Mouse (Mus musculus): ENCODE data around the gene Nin. TPM values are rescaled to one million over a fixed set of nuclear protein-coding genes. Genes with fewer than 3 reads are reported as not detected.

Nin gene
- total and polyA plus RNA-seq, 2 experiments from 2014 or later: 5.1 to 9.8 TPM

GRCm38 (mm10) chr12:70044353-70044752, 69.2 kb downstream of the Nin start:
- peaks cover 79% of the 10 kb centered on the region for H3K36me3 ChIP-seq (replicated peaks; ENCODE audit: control insufficient read depth, insufficient read depth, low read length)
- ATAC-seq (ENCODE audit: insufficient read depth, low read depth): 0 out of 2 replicates have a peak, but pooled peaks have one; percentile 41
- 67% methylated on average over 4 of the region's 4 CpGs for WGBS
- no peak overlapping the region for H3K9ac ChIP-seq (replicated peaks; ENCODE audit: low read depth, low read length)
- no peaks in the 10 kb centered on the region for H3K9me3 ChIP-seq (replicated peaks; ENCODE audit: control insufficient read depth, low read length)
- H3K4me1 ChIP-seq (ENCODE audit: control insufficient read depth, insufficient read depth): no peaks in the 10 kb centered on the region
- TF ChIP-seq EP300 (IDR thresholded peaks at IDR 0.05; ENCODE audit: low read depth) (no peak), CTCF (IDR thresholded peaks at IDR 0.05; ENCODE audit: low read depth) (no peak)
- H3K4me2 ChIP-seq (ENCODE audit: low read depth, low read length): no peak overlapping the region
- 0 out of 2 replicates have a peak overlapping the region, but pooled peaks have one; percentile 25 for H3K27ac ChIP-seq (ENCODE audit: low read depth)
- H3K4me3 ChIP-seq (ENCODE audit: low read depth, low read length): no peak overlapping the region
- DNase-seq (ENCODE audit: low spot score): no peak
- no peaks in the 10 kb centered on the region for H3K27me3 ChIP-seq (ENCODE audit: control insufficient read depth, insufficient read depth, low read length)

GRCm38 (mm10) chr12:70043421-70043820, 70.1 kb downstream of the Nin start:
- TF ChIP-seq CTCF (IDR thresholded peaks at IDR 0.05; ENCODE audit: low read depth) (no peak), EP300 (IDR thresholded peaks at IDR 0.05; ENCODE audit: low read depth) (no peak)
- H3K4me1 ChIP-seq (ENCODE audit: control insufficient read depth, insufficient read depth): no peaks in the 10 kb centered on the region
- H3K36me3 ChIP-seq (replicated peaks; ENCODE audit: control insufficient read depth, insufficient read depth, low read length): peaks cover 76% of the 10 kb centered on the region
- H3K9ac ChIP-seq (replicated peaks; ENCODE audit: low read depth, low read length): no peak overlapping the region
- no peak overlapping the region for H3K27ac ChIP-seq (ENCODE audit: low read depth)
- H3K9me3 ChIP-seq (replicated peaks; ENCODE audit: control insufficient read depth, low read length): no peaks in the 10 kb centered on the region
- DNase-seq (ENCODE audit: low spot score) (no peak), ATAC-seq (ENCODE audit: insufficient read depth, low read depth) (no peak)
- H3K4me3 ChIP-seq (ENCODE audit: low read depth, low read length): no peak overlapping the region
- 90% methylated on average over 13 of the region's 13 CpGs for whole genome bisulfite sequencing
- no peaks in the 10 kb centered on the region for H3K27me3 ChIP-seq (ENCODE audit: control insufficient read depth, insufficient read depth, low read length)
- H3K4me2 ChIP-seq (ENCODE audit: low read depth, low read length): no peak overlapping the region

- WGBS: 81% methylated on average over 6 of the region's 6 CpGs
- Histone ChIP-seq H3K27ac (ENCODE audit: low read depth) (no peak overlapping the region), H3K36me3 (replicated peaks; ENCODE audit: control insufficient read depth, insufficient read depth, low read length) (peaks cover 71% of the 10 kb centered on the region), H3K9ac (replicated peaks; ENCODE audit: low read depth, low read length) (no peak overlapping the region), H3K4me1 (ENCODE audit: control insufficient read depth, insufficient read depth) (no peaks in the 10 kb centered on the region), H3K27me3 (ENCODE audit: control insufficient read depth, insufficient read depth, low read length) (no peaks in the 10 kb centered on the region), H3K4me3 (ENCODE audit: low read depth, low read length) (no peak overlapping the region), H3K9me3 (replicated peaks; ENCODE audit: control insufficient read depth, low read length) (no peaks in the 10 kb centered on the region), H3K4me2 (ENCODE audit: low read depth, low read length) (no peak overlapping the region)
- DNase-seq (ENCODE audit: low spot score) (no peak), ATAC-seq (ENCODE audit: insufficient read depth, low read depth) (no peak)
- no peak for TF ChIP-seq CTCF (IDR thresholded peaks at IDR 0.05; ENCODE audit: low read depth)
- no peak for TF ChIP-seq EP300 (IDR thresholded peaks at IDR 0.05; ENCODE audit: low read depth)
Observed at GRCm38 (mm10) chr12:70040981-70041380, 72.5 kb downstream of the Nin start.

GRCm38 (mm10) chr12:70036722-70037305, 76.7 kb downstream of the Nin start:
- ATAC-seq (ENCODE audit: insufficient read depth, low read depth): no peak
- WGBS: 90% methylated on average over 19 of the region's 19 CpGs
- TF ChIP-seq EP300 (IDR thresholded peaks at IDR 0.05; ENCODE audit: low read depth): no peak
- no peak for TF ChIP-seq CTCF (IDR thresholded peaks at IDR 0.05; ENCODE audit: low read depth)
- no peaks in the 10 kb centered on the region for H3K27me3 ChIP-seq (ENCODE audit: control insufficient read depth, insufficient read depth, low read length)
- H3K9me3 ChIP-seq (replicated peaks; ENCODE audit: control insufficient read depth, low read length): no peaks in the 10 kb centered on the region
- H3K4me1 ChIP-seq (ENCODE audit: control insufficient read depth, insufficient read depth): no peaks in the 10 kb centered on the region
- no peak overlapping the region for H3K4me3 ChIP-seq (ENCODE audit: low read depth, low read length)
- peaks cover 48% of the 10 kb centered on the region for H3K36me3 ChIP-seq (replicated peaks; ENCODE audit: control insufficient read depth, insufficient read depth, low read length)
- H3K27ac ChIP-seq (ENCODE audit: low read depth): no peak overlapping the region
- H3K4me2 ChIP-seq (ENCODE audit: low read depth, low read length): no peak overlapping the region
- DNase-seq (ENCODE audit: low spot score): no peak
- H3K9ac ChIP-seq (replicated peaks; ENCODE audit: low read depth, low read length): no peak overlapping the region

GRCm38 (mm10) chr12:70026233-70026632, 87.3 kb downstream of the Nin start:
- TF ChIP-seq CTCF (IDR thresholded peaks at IDR 0.05; ENCODE audit: low read depth) (no peak), EP300 (IDR thresholded peaks at IDR 0.05; ENCODE audit: low read depth) (no peak)
- no peak overlapping the region for H3K4me3 ChIP-seq (ENCODE audit: low read depth, low read length)
- no peaks in the 10 kb centered on the region for H3K4me1 ChIP-seq (ENCODE audit: control insufficient read depth, insufficient read depth)
- no peak overlapping the region for H3K27ac ChIP-seq (ENCODE audit: low read depth)
- H3K9ac ChIP-seq (replicated peaks; ENCODE audit: low read depth, low read length): no peak overlapping the region
- peaks cover 67% of the 10 kb centered on the region for H3K36me3 ChIP-seq (replicated peaks; ENCODE audit: control insufficient read depth, insufficient read depth, low read length)
- ATAC-seq (ENCODE audit: insufficient read depth, low read depth) (no peak), DNase-seq (ENCODE audit: low spot score) (no peak)
- H3K9me3 ChIP-seq (replicated peaks; ENCODE audit: control insufficient read depth, low read length): no peaks in the 10 kb centered on the region
- H3K27me3 ChIP-seq (ENCODE audit: control insufficient read depth, insufficient read depth, low read length): no peaks in the 10 kb centered on the region
- H3K4me2 ChIP-seq (ENCODE audit: low read depth, low read length): no peak overlapping the region

- 92% methylated on average over 6 of the region's 6 CpGs for WGBS
- DNase-seq (ENCODE audit: low spot score) (no peak), ATAC-seq (ENCODE audit: insufficient read depth, low read depth) (no peak)
- no peaks in the 10 kb centered on the region for H3K4me1 ChIP-seq (ENCODE audit: control insufficient read depth, insufficient read depth)
- no peak overlapping the region for H3K4me2 ChIP-seq (ENCODE audit: low read depth, low read length)
- no peaks in the 10 kb centered on the region for H3K27me3 ChIP-seq (ENCODE audit: control insufficient read depth, insufficient read depth, low read length)
- peaks cover 70% of the 10 kb centered on the region for H3K36me3 ChIP-seq (replicated peaks; ENCODE audit: control insufficient read depth, insufficient read depth, low read length)
- no peak overlapping the region for H3K4me3 ChIP-seq (ENCODE audit: low read depth, low read length)
- H3K27ac ChIP-seq (ENCODE audit: low read depth): no peak overlapping the region
- no peak overlapping the region for H3K9ac ChIP-seq (replicated peaks; ENCODE audit: low read depth, low read length)
- TF ChIP-seq CTCF (IDR thresholded peaks at IDR 0.05; ENCODE audit: low read depth) (no peak), EP300 (IDR thresholded peaks at IDR 0.05; ENCODE audit: low read depth) (no peak)
- H3K9me3 ChIP-seq (replicated peaks; ENCODE audit: control insufficient read depth, low read length): no peaks in the 10 kb centered on the region
Observed at GRCm38 (mm10) chr12:70025431-70025830, 88.1 kb downstream of the Nin start.
